Mouse (Mus musculus): ENCODE data around the gene Jam2.

DNA sequence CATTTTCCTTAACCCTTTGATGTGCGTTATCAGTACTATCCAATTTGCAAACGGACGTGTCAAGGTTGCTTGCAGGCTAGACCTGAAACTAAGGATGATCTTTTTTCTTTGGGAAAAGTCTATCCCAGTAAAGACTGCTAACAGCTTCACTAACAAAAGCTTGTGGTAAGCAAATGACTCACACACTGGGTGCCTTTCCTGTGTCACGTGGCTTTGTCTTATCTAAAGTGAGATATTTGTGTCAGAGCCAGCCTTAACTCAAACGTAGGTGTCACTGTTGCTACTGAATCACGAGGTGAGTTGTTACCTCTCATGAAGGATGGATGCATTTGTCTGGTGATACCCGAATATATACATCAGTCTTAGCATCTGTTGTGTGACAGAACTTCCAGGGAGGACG is 90.7 kb downstream of the Jam2 start:
- no peak for TF ChIP-seq EP300 (optimal IDR thresholded peaks at IDR 0.05)
- TF ChIP-seq CTCF (IDR thresholded peaks at IDR 0.05; ENCODE audit: low read depth) = no peak
